Mouse (Mus musculus) naive thymus-derived CD4-positive, alpha-beta T cell, adult 2 months (primary cell): ENCODE data around the gene Sdf2.

Experiments used
- DNase-seq: peaks from one replicate; pipeline ENCODE4 v3.0.0-alpha.2; 2011; ENCODE audit warnings: low read depth

Sdf2 gene

DNA sequence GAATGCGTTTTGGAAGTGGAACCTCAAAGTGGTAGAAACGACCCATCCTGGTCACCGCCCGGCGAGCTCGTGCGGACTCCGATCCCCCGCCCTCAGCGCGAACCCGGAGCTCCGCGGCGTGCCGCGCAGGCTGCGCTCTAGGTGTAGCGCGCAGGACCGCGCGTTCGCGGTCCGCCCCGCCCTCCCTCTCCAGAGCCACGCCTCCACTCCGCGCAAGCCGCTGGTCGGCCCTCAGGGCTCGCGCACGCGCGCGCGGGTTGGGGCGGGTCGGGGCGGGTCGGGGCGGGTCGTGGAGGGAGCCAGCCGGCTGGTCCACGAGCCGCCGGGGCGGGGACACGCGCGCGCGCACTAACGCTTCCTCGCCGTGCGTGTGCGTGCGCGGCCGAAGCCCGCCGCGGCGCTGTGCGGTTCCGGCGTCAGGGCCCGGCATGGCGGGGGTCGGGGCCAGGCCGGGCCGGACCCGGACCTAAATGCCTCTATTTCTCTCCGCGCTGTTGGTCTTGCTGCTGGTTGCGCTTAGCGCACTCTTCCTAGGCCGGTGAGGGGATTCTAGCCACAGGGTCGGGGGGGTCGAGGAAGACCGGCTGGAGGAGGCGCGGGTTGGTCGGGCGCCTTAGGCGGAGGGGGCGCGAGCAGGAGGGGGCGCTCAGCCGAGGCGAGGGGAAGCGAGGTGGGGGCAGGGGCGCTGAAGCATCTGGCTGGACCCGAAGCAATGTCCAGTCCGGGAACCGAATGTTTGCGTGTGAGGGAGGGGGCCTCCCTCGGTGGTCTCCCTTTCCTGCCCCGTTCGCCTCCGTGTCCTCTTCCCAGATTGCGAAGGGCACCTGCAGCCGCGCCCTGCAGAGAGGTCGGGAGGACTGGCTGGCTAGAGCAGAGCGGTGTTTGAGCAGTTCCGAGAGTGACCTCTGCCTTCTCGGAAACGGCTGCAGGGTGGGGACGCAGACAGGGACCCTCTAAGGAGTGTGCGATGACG lies 16.1 kb downstream of the Sdf2 start, which contains the start of gene 2610507B11Rik:
Gene 2610507B11Rik, plus strand, starts transcription at position 373 of the 973 bp plus-strand sequence.
- peak; percentile 97 for DNase-seq

DNA sequence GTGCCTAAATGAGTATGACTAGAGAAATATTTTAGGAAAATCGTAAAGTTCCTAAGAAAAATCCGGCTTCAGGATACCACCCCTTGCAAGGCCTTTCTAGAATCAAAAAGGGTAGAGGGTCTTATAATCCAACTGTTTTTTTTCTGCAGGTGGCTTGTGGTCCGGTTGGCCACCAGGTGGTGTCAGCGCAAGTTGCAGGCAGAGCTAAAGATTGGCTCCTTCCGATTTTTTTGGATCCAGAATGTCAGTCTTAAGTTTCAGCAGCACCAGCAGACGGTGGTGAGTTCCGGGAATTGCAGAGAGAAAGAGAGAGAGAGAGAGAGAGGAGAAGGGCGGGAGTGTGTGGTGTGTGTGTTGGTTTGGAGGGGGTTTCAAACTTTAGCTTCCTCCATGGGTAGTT lies 17.0 kb downstream of the Sdf2 start:
- peak; percentile 72 for DNase-seq

DNA sequence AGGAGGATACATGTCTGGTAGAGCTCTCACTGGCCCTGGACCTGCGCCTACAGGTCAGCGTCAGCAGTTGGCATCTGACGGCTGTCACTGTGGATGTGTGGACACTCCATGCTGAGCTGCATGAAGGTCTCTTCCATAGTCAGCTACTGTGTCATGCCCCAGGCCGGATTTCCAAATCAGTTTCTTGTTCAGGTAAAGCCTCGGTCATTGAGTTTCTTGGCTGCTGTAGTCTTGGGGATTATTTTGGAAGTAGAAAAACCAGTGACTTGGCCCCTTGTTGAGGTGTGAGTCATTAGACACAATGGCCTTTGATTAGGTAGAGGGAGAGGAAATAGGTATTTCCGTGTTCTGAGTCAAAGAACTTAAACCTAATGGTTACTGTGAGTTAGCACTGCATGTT lies 20.0 kb downstream of the Sdf2 start:
- DNase-seq, result no peak

DNA sequence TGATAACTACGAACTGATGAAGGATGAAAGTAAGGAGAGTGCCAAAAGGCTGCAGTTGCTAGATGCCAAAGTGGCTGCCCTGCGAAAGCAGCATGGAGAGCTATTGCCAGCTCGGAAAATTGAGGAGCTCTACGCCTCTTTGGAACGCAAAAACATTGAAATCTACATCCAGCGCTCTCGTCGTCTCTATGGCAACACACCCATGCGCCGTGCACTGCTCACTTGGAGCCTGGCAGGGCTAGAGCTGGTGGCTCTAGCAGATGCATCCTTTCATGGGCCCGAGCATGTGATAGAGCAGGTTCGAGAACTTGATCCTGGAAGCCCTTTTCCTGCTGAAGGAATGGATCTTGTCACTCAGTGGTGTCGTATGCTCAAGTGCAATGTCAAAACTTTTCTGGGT lies 26.4 kb downstream of the Sdf2 start:
- DNase-seq, result no peak

DNA sequence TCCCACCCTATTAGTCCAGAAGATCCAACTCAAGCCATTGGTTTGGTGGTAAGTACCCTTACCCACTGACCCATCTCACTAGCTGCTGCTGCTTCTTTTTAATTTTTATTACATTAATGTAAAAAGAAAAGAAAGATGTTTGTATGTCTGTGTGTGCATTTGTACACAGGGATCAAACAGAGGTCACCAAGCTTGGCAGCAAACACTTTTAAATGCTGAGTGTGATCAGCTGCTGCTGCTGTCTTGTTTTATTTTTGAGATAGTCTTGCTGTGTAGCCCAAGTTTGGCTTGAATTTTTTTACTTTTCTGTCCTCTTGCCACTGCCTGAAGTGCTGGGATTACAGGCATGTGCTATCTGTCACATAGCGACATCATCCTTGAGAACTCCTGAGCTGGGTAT lies 30.1 kb downstream of the Sdf2 start:
- DNase-seq, result no peak

DNA sequence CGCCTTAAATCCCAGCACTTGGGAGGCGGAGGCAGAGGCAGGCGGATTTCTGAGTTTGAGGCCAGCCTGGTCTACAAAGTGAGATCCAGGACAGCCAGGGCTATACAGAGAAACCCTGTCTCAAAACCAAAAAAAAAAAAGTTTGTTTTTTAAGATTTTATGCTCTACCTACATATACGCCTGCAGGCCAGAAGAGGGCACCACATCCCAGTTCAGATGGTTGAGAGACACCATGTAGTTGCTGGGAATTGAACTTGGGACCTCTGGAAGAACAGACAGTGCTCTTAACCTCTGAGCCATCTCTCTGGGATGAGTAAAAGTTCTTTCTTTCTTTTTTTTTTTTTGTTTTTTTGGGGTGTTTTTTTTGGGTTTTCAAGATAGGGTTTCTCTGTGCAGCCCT lies 30.6 kb downstream of the Sdf2 start:
- DNase-seq, result peak; percentile 29

DNA sequence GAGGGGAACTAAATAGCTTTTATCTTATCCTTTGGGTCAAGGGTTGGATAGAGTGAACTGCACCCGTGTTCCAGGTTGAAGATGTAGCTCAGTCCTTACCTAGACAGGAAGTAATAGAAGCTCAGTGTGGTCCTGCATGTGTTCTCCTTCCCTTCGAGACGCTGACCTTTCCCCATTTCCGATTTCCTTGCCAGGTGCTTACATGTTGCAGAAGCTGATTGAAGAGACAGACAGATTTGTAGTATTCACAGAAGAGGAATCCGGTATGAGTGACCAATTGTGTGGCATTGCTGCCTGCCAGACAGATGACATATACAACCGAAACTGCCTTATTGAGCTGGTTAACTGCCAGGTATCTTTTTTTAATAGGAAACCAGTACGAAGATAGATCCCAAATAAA lies 33.3 kb downstream of the Sdf2 start:
- DNase-seq, result no peak

DNA sequence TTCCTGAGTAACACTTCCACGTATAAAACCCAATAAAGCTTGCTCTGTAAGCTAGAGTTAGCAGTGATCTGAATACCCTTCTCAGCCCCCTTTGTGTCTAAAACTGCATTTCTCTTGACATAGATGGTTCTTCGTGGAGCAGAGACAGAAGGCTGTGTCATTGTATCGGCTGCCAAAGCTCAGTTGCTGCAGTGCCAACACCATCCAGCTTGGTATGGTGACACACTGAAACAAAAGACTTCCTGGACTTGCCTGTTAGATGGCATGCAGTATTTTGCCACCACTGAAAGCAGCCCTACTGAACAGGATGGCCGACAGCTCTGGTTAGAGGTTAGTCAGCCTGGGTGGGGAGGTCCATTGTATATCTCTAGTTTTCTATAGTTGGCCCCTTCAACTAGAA lies 34.0 kb downstream of the Sdf2 start:
- DNase-seq, result no peak

DNA sequence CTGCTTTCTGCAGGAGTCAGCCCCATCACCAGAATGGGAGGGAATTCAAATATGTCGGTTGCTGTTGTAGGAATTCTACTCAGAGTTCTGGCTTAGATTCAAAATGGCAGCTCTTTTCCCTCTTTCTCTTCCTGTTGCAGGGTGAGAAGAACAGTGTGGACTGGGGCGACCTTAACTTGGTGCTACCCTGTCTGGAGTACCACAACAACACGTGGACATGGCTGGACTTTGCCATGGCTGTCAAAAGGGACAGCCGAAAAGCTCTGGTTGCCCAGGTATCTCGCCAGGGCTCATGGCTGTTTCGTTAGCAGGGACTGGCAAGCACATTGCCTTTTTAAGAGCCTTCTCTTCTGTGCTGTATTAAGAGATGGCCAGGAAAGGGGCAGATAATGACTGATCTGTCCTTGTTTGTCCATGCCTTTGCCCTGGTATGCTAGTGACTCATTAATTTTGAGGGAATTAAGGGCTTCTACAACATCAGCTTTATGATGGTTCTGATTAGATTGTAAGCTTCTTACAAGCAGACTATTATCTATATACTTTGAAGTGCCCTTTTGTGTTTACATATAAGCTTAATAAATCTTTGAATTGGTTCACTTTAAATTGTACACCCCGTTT lies 43.7 kb downstream of the Sdf2 start:
- no peak for DNase-seq

DNA sequence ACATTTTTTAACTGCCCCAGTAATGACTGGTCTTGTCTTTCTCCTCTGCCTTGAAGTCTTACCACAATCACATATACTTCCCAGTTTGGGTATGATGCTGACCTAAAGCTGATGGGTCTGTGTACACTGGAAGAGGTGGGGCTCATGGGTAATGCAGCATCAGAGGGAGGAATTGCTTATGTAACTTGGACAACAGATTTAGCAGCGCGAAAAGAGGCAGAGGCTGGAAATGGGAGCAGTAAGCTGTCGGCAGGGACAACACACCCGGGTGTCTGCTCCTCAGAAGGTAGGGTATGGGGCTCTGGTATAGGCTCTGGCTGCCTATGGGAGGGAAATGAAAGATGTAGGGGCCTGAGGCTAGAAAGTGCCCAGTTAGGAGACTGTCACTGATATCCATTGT lies 45.1 kb downstream of the Sdf2 start, which contains the start of gene BC030499:
Gene BC030499, plus strand, starts transcription at position 188 of the 400 bp plus-strand sequence.
- no peak for DNase-seq

DNA sequence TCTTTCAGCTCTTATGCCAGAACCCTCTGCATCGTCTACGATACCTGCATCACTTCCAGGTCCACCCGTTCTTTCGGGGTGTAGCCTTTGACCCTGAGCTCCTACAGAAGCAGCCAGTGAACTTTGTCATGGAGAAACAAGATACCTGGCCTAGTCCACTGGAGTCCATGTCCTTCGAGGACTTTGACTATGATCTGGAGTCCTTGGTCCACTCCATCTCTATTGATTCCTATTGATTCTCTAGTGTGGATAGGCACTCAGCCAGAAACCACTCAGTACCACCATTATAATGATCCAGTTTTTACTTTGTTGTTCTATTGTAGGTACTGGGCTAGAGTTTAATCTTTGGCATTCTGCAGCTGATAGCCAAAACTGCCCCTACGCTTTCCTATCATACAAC lies 49.0 kb downstream of the Sdf2 start:
- no peak for DNase-seq

DNA sequence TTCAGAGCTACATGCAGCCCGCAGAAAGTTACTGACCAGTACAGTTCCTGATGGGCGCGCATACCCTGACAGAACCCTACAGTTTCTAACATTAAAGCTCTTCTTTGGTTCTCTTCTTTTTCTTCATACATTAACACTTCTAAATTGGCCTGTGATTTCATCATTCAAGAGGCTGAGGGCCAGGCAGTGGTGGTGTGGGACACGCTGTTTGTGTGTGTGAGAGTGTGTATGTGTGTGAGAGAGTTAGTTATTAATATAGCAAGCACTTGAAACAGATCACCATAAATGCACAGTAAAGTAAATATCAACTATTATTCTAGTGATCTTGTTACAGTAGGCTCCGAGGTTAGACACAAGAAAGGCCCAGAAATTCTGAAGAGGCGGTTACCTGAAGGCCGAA lies 55.4 kb downstream of the Sdf2 start:
- no peak for DNase-seq

DNA sequence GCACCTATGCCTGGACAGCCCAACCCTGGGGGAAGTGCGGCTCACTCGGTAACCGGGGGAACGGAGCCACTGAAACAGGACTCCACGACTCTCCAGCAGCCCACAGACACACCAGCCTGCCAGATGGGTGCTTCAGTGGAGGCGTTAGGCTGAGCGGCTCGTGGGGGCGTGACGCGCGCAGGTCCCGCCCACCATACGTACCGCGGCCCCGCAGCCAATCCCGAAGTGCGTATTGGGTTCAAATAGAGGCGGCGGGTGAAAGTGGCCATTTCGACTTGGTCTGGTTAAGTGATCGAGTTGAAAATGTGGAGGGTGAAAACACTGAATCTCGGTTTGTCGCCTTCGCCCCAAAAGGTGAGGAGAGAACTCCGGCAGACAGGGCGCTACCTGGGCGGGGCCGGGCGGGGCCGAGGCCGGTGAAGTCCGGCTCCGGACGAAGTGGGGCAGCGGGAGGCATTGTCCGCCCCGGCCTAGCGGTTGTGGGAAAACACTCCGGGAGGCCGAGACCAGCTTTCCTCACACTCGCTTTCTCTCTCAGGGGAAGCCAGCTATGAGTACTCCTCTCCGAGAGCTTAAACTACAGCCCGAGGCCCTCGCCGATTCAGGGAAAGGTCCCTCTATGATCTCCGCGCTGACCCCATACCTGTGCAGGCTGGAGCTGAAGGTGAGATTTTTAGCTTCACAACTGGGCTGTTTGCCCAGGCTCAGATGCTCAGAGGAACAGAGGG lies 56.0 kb downstream of the Sdf2 start, which contains the start of gene Spag5:
Gene Spag5, plus strand, starts transcription at position 173 of the 728 bp plus-strand sequence.
- peak; percentile 93 for DNase-seq
